Mouse (Mus musculus) right cerebral cortex, adult 2 months (tissue): ENCODE measurements around the gene Ptprd.

Experiments used
- DNase-seq, 2 experiments: peaks; one replicate each; pipeline ENCODE4 v3.0.0; 2021 to 2022; ENCODE audit warnings: low spot score in 2 of 2

The Ptprd gene

GRCm38 (mm10) chr4:75953349-75954060 lies 2258.3 kb downstream of the Ptprd start:
- DNase-seq, result no peak

- no peak for DNase-seq
Measured at GRCm38 (mm10) chr4:75950582-75950981, 2261.2 kb downstream of the Ptprd start.

- DNase-seq, result no peak
Measured at GRCm38 (mm10) chr4:75894871-75895270, 2316.9 kb downstream of the Ptprd start.
